Mouse (Mus musculus): ENCODE measurements at regions not wholly inside any gene's neighbourhood (a gene's known extent, or its start where the extent isn't known, plus 50 kb on each side); places are given as distances from the start of the nearest gene placed in this dataset.

DNA sequence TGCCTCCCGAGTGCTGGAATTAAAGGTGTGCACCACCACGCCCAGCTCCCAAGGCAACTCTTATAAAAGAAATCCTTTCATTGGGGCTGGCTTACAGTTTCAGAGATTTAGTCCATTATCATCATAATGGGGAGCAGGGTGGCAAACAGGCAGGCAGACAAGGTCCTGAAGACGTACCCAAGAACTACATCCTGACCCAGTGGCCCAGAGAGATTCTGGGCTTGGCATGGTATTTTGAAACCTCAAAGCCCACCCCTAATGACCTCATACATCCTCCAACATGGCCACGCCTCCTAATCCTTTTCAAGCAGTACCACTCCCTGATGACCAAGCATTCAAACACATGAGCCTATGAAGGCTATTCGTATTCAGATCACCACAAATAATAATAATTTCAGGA lies 98.2 kb upstream of the Rpl38 start:
- WGBS = 96% methylated on average over 5 of the region's 5 CpGs
- H3K9me3 ChIP-seq (ENCODE audit: low read length) = no peaks in the 10 kb centered on the region
- H3K27ac ChIP-seq = no peak overlapping the region
- no peaks in the 10 kb centered on the region for H3K4me1 ChIP-seq (ENCODE audit: insufficient read depth, low read length)
- H3K27me3 ChIP-seq (ENCODE audit: insufficient read depth, low read length) = no peaks in the 10 kb centered on the region
- no peak overlapping the region for H3K4me3 ChIP-seq (ENCODE audit: low read length)
- no peaks in the 10 kb centered on the region for H3K36me3 ChIP-seq (ENCODE audit: insufficient read depth, low read length)
- DNase-seq (ENCODE audit: low spot score) (no peak), ATAC-seq (no peak)
- no peak overlapping the region for H3K4me2 ChIP-seq (ENCODE audit: low read depth, low read length)
- no peak for TF ChIP-seq CTCF (IDR thresholded peaks at IDR 0.05; ENCODE audit: low read depth)
- H3K9ac ChIP-seq (replicated peaks; ENCODE audit: low read length) = no peak overlapping the region

DNA sequence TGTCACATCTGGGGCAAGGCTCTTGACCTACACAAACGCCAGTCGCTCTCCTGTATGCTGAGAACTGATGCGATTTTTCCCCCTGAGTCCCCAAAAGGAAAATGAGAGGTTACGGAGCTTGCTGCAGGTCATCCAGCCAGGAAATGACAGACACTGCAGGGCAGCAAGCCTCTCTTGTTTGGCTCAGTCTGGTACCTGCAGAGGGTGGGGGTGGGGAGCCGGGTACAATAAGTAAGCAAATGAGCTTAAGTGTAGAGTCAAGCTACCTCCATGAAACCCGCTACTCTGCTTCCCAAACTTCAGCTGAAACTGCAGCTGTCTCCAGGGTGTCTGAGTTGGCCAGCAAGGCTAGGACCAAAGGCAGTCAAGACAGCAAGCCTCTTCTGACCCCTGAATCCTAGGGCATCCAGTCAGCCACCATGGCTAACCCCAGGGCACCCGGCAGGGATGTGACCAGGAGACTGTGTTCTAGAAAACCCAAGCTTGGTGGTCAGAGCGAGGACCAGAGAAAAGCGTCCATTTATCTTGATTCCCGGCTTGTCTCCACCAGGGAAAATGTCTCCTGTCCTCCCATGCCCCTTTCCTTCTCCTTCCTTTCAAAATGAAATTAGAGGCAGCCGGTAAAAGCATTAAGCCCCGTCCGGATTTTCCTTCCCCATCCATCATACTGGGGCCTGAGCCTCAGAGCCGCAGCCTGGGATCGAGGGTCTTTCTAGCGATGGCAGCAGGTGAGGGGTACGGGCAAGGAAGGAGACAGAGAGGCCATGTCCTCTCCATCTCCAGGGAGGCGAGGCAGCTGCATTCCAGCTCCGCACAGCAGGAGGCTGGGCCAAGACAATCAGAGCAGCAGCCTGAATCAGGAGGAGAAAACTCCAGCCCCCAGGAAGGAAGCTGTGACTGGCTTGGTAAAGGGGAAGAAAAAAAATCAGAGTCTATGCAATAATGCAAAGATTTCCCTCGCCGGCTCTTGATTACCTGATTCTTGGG lies 100.2 kb upstream of the Rpl38 start:
- no peak for TF ChIP-seq CTCF (IDR thresholded peaks at IDR 0.05; ENCODE audit: low read depth)
- ATAC-seq (no peak), DNase-seq (ENCODE audit: low spot score) (no peak)
- WGBS = 18% methylated on average over 21 of the region's 21 CpGs
- no peak overlapping the region for H3K9ac ChIP-seq (replicated peaks; ENCODE audit: low read length)
- H3K4me2 ChIP-seq (ENCODE audit: low read depth, low read length) = no peak overlapping the region
- H3K27me3 ChIP-seq (ENCODE audit: insufficient read depth, low read length) = no peaks in the 10 kb centered on the region
- H3K9me3 ChIP-seq (ENCODE audit: low read length) = 0 out of 2 replicates have a peak, but pooled peaks cover 3% of the 10 kb centered on the region
- H3K27ac ChIP-seq = no peak overlapping the region
- no peaks in the 10 kb centered on the region for H3K36me3 ChIP-seq (ENCODE audit: insufficient read depth, low read length)
- no peaks in the 10 kb centered on the region for H3K4me1 ChIP-seq (ENCODE audit: insufficient read depth, low read length)
- no peak overlapping the region for H3K4me3 ChIP-seq (ENCODE audit: low read length)

DNA sequence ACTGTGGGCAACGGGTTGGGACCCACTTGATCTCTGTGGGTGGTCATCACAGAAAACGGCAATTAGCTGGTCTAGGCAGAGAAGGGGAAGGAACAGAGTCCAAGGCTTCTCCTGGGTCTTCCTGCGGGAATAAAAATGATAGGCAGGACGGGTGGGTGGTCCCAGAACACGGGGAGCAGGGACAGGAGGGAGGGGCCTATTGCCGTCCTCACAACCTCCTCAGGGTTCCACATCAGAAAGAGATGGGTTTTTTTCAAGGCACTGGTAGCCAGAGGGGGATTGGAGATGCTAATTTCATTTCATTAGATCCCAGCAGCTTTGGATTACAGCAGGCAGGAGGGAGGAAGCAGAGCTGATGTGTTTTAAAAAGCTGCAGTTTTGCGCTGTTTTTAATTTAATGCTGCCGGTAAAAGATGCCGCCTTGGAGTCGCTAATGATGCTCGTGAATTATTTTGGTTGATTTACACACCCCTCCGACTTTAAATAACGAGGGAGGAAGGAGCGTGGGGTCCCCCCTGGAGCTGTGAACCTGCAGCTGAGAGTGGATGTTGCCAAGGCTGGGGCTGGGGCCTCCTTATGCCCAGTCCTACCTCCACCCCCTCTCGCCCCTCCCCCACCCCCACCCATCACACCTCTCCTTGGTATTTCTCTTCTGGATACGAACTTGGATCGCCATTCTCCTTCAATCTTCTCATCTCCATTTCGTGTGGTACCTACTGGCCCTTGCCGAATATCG lies 101.1 kb upstream of the Rpl38 start:
- WGBS = 7% methylated on average over 19 of the region's 20 CpGs
- TF ChIP-seq CTCF (IDR thresholded peaks at IDR 0.05; ENCODE audit: low read depth) = no peak
- no peak for DNase-seq (ENCODE audit: low spot score)

DNA sequence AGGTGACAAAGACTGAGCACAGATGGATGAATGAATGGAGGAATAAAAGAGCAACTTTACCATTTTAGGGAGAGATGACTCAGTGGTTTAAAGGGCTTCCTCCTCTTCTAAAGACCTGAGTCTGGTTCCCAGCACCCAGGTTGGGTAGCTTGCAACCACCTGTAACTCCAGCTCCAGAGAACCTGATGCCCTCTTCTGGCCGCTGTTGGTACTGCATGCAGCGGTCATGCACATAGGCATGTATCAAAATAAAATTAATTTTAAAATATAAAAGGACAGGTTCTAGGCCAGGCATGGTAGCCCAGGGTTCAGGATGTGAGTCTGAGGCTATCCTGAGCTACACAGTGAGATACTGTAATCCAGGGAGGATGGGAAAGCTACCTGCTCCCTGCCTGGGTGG lies 103.4 kb upstream of the Rpl38 start:
- WGBS = 95% methylated on average over 2 of the region's 2 CpGs
- H3K4me2 ChIP-seq (ENCODE audit: low read depth, low read length) = no peak overlapping the region

More for the DNA sequence above, 101.1 kb upstream of the Rpl38 start:
- H3K36me3 ChIP-seq (ENCODE audit: insufficient read depth, low read length) = no peaks in the 10 kb centered on the region
- no peak overlapping the region; the same call in 1 of the 2 replicates for H3K4me2 ChIP-seq (ENCODE audit: low read depth, low read length)
- no peak overlapping the region for H3K27ac ChIP-seq
- no peaks in the 10 kb centered on the region for H3K4me1 ChIP-seq (ENCODE audit: insufficient read depth, low read length)
- no peak overlapping the region for H3K4me3 ChIP-seq (ENCODE audit: low read length)
- no peaks in the 10 kb centered on the region for H3K27me3 ChIP-seq (ENCODE audit: insufficient read depth, low read length)
- no peak for ATAC-seq
- no peak overlapping the region for H3K9ac ChIP-seq (replicated peaks; ENCODE audit: low read length)
- H3K9me3 ChIP-seq (ENCODE audit: low read length) = 0 out of 2 replicates have a peak, but pooled peaks cover 3% of the 10 kb centered on the region

DNA sequence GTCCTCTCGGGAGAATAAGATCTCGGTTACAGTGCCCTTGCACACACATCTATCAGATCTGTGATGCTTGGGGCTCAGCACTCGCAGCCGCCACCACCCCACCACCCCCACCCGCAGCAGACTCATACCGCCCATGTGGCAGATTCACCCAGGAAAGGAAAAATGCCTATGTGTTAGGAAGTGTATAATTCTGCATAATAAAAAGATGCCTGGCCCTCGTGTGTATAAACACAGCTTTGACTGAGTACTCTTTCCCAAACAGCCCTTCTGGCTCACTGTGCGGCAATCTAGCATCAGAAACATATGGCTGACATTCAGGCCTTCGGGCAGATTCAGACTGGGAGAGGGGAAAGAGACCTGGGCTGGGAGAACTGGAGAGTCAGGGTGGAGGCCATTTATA lies 105.2 kb upstream of the Rpl38 start:
- WGBS = 66% methylated on average over 9 of the region's 9 CpGs
- no peak overlapping the region for H3K27ac ChIP-seq
- H3K4me1 ChIP-seq (ENCODE audit: insufficient read depth, low read length) = no peaks in the 10 kb centered on the region
- H3K36me3 ChIP-seq (ENCODE audit: insufficient read depth, low read length) = no peaks in the 10 kb centered on the region
- H3K9ac ChIP-seq (replicated peaks; ENCODE audit: low read length) = no peak overlapping the region
- H3K27me3 ChIP-seq (ENCODE audit: insufficient read depth, low read length) = no peaks in the 10 kb centered on the region
- TF ChIP-seq CTCF (IDR thresholded peaks at IDR 0.05; ENCODE audit: low read depth) = no peak
- H3K4me3 ChIP-seq (ENCODE audit: low read length) = no peak overlapping the region
- 0 out of 2 replicates have a peak, but pooled peaks cover 3% of the 10 kb centered on the region for H3K9me3 ChIP-seq (ENCODE audit: low read length)
- no peak for DNase-seq (ENCODE audit: low spot score)
- no peak overlapping the region for H3K4me2 ChIP-seq (ENCODE audit: low read depth, low read length)
- ATAC-seq = 0 out of 2 replicates have a peak, but pooled peaks have one; percentile 18

More for the DNA sequence above, 103.4 kb upstream of the Rpl38 start:
- peak; percentile 30; the same call in 1 of the 2 replicates for TF ChIP-seq CTCF (IDR thresholded peaks at IDR 0.05; ENCODE audit: low read depth)
- Histone ChIP-seq H3K4me1 (ENCODE audit: insufficient read depth, low read length) (no peaks in the 10 kb centered on the region), H3K4me3 (ENCODE audit: low read length) (no peak overlapping the region), H3K27me3 (ENCODE audit: insufficient read depth, low read length) (no peaks in the 10 kb centered on the region), H3K36me3 (ENCODE audit: insufficient read depth, low read length) (no peaks in the 10 kb centered on the region), H3K27ac (no peak overlapping the region), H3K9ac (replicated peaks; ENCODE audit: low read length) (no peak overlapping the region), H3K9me3 (ENCODE audit: low read length) (0 out of 2 replicates have a peak, but pooled peaks cover 3% of the 10 kb centered on the region)
- ATAC-seq = no peak
- DNase-seq (ENCODE audit: low spot score) = no peak

DNA sequence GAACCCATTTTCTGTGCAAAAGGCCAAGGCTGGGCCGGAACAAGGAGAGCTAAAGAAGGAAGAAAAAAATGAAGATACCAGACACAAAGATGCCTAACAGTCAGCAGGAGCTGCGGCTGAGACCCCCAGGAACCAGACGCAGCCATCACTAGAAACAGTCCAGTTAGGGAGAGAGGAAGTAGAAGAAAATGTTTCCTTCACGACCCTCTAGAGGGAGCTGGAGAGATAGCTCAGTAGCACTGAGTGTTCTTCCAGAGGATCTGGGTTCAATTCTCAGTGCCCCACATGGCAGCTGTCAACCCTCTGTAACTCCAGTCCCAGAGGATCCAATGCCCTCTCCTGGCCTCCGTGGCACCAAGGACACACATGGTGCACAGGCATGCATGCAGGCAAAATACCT lies 113.7 kb upstream of the Rpl38 start:
- TF ChIP-seq CTCF (IDR thresholded peaks at IDR 0.05; ENCODE audit: low read depth) = peak; percentile 22; the same call in 1 of the 2 replicates
- H3K9me3 ChIP-seq (ENCODE audit: low read length) = no peaks in the 10 kb centered on the region
- H3K9ac ChIP-seq (replicated peaks; ENCODE audit: low read length) = no peak overlapping the region
- peak overlapping the region; percentile 26; the same call in 1 of the 2 replicates for H3K27ac ChIP-seq
- peaks cover 4% of the 10 kb centered on the region for H3K4me1 ChIP-seq (ENCODE audit: insufficient read depth, low read length)
- H3K36me3 ChIP-seq (ENCODE audit: insufficient read depth, low read length) = no peaks in the 10 kb centered on the region
- 63% methylated on average over 5 of the region's 5 CpGs for WGBS
- H3K27me3 ChIP-seq (ENCODE audit: insufficient read depth, low read length) = no peaks in the 10 kb centered on the region
- H3K4me3 ChIP-seq (ENCODE audit: low read length) = no peak overlapping the region
- no peak for ATAC-seq
- DNase-seq (ENCODE audit: low spot score) = no peak
- H3K4me2 ChIP-seq (ENCODE audit: low read depth, low read length) = no peak overlapping the region
